Mouse (Mus musculus) heart, embryonic 16.5 days (tissue): ENCODE data around the gene Nfib. TPM values are rescaled to one million over a fixed set of nuclear protein-coding genes. Genes with fewer than 3 reads are reported as not detected.
A peak's percentile ranks its signal among the peaks of the same experiment; 100 is the strongest.

Experiments used
- ATAC-seq: fragments of 200-750 bp; cut with Nextera tagmentation; replicated peaks from 2 replicates; pipeline ENCODE4 v1.8.0; 2017; ENCODE audit warnings: moderate number of reproducible peaks; ENCODE audit not compliant: insufficient read depth, low FRiP score; ENCODE audit errors: extremely low read depth
- H3K27ac ChIP-seq: fragments of 300-500 bp; sonication (generic); 2 replicates; pipeline ENCODE4 v1.5.1; 2014; ENCODE audit warnings: mild to moderate bottlenecking, low read length, control low read depth, moderate library complexity
- H3K27me3 ChIP-seq: fragments of 300-500 bp; sonication (generic); 2 replicates; pipeline ENCODE4 v1.6.1; 2014; ENCODE audit warnings: low read length, mixed read lengths; ENCODE audit not compliant: control insufficient read depth, insufficient read depth
- H3K36me3 ChIP-seq: fragments of 300-500 bp; sonication (generic); 2 replicates; pipeline ENCODE4 v1.6.1; 2014; ENCODE audit not compliant: control insufficient read depth, insufficient read depth
- H3K4me1 ChIP-seq: fragments of 300-500 bp; sonication (generic); 2 replicates; pipeline ENCODE4 v1.6.1; 2014; ENCODE audit warnings: low read length, mixed read lengths; ENCODE audit not compliant: control insufficient read depth, insufficient read depth
- H3K4me2 ChIP-seq: fragments of 300-500 bp; sonication (generic); 2 replicates; pipeline ENCODE4 v1.6.1; 2014; ENCODE audit warnings: low read depth, mild to moderate bottlenecking, control low read depth, low read length
- H3K4me3 ChIP-seq: fragments of 300-500 bp; sonication (generic); 2 replicates; pipeline ENCODE4 v1.5.1; 2014; ENCODE audit warnings: mild to moderate bottlenecking, control low read depth, low read length
- H3K9ac ChIP-seq: fragments of 300-500 bp; sonication (generic); 2 replicates; pipeline ENCODE4 v1.6.1; 2014; ENCODE audit warnings: low read length, control low read depth
- H3K9me3 ChIP-seq: fragments of 300-500 bp; sonication (generic); replicated peaks from 2 replicates; pipeline ENCODE4 v1.6.1; 2016; ENCODE audit warnings: low read length; ENCODE audit not compliant: control insufficient read depth
- WGBS: fragments of 180-500 bp; shearing (Covaris S2); extraction: QIAGEN DNeasy Blood & Tissue Kit; methylation state at CpG from one replicate; pipeline ENCODE4 v1.1.7; 2014; 5-methylcytosine and 5-hydroxymethylcytosine counted together
- polyA plus RNA-seq: library from polyadenylated mRNA; unstranded; fragments of >200 nt; fragmentation: Nextera tagmentation; extraction: Ambion mirVana; gene quantifications from 2 replicates; pipeline ENCODE4 v1.2.1, GENCODE M21; 2015

Gene Nfib
- polyA plus RNA-seq, 1 experiment from 2014 or later = 56.7 TPM

- peak overlapping the region; percentile 64 for H3K9ac ChIP-seq
- H3K27me3 ChIP-seq = no peaks in the 10 kb centered on the region
- H3K4me1 ChIP-seq = peaks cover 23% of the 10 kb centered on the region
- no peak overlapping the region for H3K4me3 ChIP-seq
- H3K4me2 ChIP-seq = peak overlapping the region; percentile 34; the same call in 1 of the 2 replicates
- no peak for ATAC-seq
- H3K27ac ChIP-seq = peak overlapping the region; percentile 89
- H3K9me3 ChIP-seq = no peaks in the 10 kb centered on the region
- WGBS = 36% methylated on average over 11 of the region's 11 CpGs
- peaks cover 15% of the 10 kb centered on the region for H3K36me3 ChIP-seq
These were observed 394.4 kb downstream of the Nfib start for GRCm38 (mm10) chr4:82310924-82311734.

- H3K9ac ChIP-seq = no peak overlapping the region
- H3K9me3 ChIP-seq = no peaks in the 10 kb centered on the region
- WGBS = 57% methylated on average over 6 of the region's 6 CpGs
- H3K4me1 ChIP-seq = peaks cover 24% of the 10 kb centered on the region
- H3K36me3 ChIP-seq = peaks cover 12% of the 10 kb centered on the region
- no peaks in the 10 kb centered on the region for H3K27me3 ChIP-seq
- H3K27ac ChIP-seq = peak overlapping the region; percentile 75
- no peak for ATAC-seq
- H3K4me3 ChIP-seq = no peak overlapping the region
- H3K4me2 ChIP-seq = no peak overlapping the region
These were observed 399.5 kb downstream of the Nfib start for GRCm38 (mm10) chr4:82306045-82306444.

DNA sequence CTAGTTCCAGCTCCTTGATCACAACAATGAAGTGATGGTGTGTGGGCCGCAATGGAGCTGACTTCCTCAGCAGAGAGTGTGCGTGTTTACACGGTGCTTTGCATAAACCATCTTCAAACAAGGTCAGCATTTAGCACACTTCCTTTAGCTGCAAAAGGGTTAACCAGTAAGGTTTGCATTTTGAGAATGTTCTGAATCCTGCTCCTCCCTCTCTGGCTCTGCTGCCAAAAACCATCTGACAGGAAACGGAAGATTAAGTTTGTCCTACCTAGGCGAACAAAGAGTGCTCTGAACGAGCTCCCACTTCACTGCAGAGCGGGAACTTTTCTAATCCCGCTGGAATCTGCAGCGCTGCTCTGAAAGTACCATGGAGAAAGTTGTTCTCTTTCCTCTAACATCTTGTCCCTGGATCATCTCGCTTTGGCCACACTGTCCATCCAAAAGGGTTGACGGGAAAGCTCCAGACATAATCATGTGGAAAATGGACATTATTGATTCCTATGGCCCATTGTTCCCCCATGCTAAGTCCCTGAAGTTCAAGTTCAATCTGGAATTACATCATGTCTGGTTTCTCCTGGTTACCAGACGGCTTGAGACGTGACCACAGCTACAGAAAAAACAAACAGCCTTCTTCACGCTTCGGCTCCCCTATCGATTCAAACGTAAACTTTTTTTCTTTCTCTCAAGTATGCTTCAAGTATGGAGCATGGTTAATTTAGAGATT, 401.2 kb downstream of the Nfib start:
- Histone ChIP-seq H3K9ac (peak overlapping the region; percentile 12), H3K4me3 (no peak overlapping the region), H3K36me3 (peaks cover 14% of the 10 kb centered on the region), H3K4me2 (peak overlapping the region; percentile 45), H3K27ac (peak overlapping the region; percentile 75), H3K4me1 (peaks cover 20% of the 10 kb centered on the region), H3K9me3 (no peaks in the 10 kb centered on the region), H3K27me3 (no peaks in the 10 kb centered on the region)
- 19% methylated on average over 17 of the region's 17 CpGs for WGBS
- peak; percentile 84 for ATAC-seq

DNA sequence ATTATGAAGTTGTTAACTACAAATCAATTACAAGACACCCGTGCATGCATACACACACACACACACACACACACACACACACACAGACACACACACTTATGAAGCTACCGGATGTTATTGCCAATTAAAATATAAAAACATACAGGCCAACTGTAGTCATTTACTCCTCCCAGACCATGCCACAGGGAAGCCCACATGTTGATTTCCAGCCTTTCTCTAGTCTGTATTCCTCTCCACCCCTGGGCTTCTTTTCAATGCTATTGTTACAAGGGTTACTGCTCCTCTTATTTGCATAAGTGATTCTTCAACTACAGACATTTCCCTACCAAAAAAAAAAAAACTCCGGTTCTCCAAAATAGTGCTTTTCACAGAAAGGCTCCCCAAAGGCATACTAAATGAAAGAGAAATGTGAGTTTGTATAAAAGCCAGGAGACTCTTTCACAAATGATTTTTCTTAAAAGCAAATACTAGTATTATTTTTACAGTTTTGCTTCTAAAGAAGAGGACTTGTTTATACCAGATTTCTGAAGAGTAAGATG, 402.1 kb downstream of the Nfib start:
- no peak for ATAC-seq
- no peak overlapping the region for H3K4me2 ChIP-seq
- H3K9ac ChIP-seq = no peak overlapping the region
- peaks cover 9% of the 10 kb centered on the region for H3K36me3 ChIP-seq
- WGBS = 74% methylated on average over 3 of the region's 3 CpGs
- H3K27me3 ChIP-seq = no peaks in the 10 kb centered on the region
- no peaks in the 10 kb centered on the region for H3K9me3 ChIP-seq
- peak overlapping the region; percentile 57; the same call in 1 of the 2 replicates for H3K27ac ChIP-seq
- H3K4me3 ChIP-seq = no peak overlapping the region
- peaks cover 20% of the 10 kb centered on the region for H3K4me1 ChIP-seq

DNA sequence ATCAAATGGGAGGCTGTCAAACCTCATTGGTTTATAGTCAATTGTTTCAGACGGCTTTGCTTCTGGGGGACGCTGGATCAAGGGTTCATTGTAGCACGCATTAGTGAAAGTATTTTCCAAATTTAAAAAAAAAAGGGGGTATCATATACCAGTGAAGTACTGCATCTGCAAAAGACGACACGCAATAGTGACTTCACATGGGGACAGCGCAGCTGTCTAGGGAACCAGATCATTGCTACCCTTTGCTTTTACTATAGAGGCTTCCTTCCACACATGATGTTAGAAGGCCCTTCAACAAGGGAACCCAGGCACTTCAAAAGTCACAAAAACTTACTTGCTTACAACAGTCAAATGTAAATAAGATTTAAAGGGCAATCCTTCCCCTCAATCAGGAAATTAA, 402.6 kb downstream of the Nfib start:
- 88% methylated on average over 6 of the region's 6 CpGs for WGBS
- Histone ChIP-seq H3K27me3 (no peaks in the 10 kb centered on the region), H3K36me3 (peaks cover 4% of the 10 kb centered on the region), H3K4me2 (no peak overlapping the region), H3K4me3 (no peak overlapping the region), H3K4me1 (peaks cover 20% of the 10 kb centered on the region), H3K9me3 (no peaks in the 10 kb centered on the region), H3K27ac (no peak overlapping the region), H3K9ac (no peak overlapping the region)
- no peak for ATAC-seq

GRCm38 (mm10) chr4:82298606-82299005, 406.9 kb downstream of the Nfib start:
- H3K4me2 ChIP-seq = no peak overlapping the region
- H3K4me3 ChIP-seq = no peak overlapping the region
- H3K27me3 ChIP-seq = no peaks in the 10 kb centered on the region
- H3K27ac ChIP-seq = no peak overlapping the region
- no peaks in the 10 kb centered on the region for H3K4me1 ChIP-seq
- 73% methylated on average over 1 of the region's 1 CpGs for WGBS
- H3K36me3 ChIP-seq = peaks cover 12% of the 10 kb centered on the region
- no peak for ATAC-seq
- no peaks in the 10 kb centered on the region for H3K9me3 ChIP-seq
- H3K9ac ChIP-seq = no peak overlapping the region

DNA sequence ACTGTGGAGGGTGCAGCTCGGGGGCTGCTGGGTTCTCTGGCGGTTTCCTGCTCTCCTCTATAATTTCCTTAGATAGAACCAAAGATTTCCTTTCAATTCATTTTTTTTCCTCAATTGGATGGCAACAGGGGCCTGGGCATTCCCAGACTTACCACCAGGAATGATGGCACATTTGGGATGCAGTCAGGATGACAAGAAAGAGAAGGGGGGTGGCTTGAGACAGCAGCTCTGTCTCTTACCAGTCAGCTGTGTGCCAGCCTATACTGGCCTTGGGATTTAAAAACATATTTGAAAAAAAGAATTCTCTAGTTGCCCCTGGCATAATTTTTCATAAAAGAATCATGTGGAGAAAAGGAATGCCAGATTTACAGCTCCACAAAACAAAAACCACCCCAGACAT, 408.0 kb downstream of the Nfib start:
- ATAC-seq = no peak
- H3K36me3 ChIP-seq = peaks cover 14% of the 10 kb centered on the region
- H3K9ac ChIP-seq = no peak overlapping the region
- 88% methylated on average over 2 of the region's 2 CpGs for WGBS
- H3K9me3 ChIP-seq = no peaks in the 10 kb centered on the region
- no peaks in the 10 kb centered on the region for H3K27me3 ChIP-seq
- H3K4me1 ChIP-seq = no peaks in the 10 kb centered on the region
- no peak overlapping the region for H3K4me3 ChIP-seq
- H3K27ac ChIP-seq = no peak overlapping the region
- H3K4me2 ChIP-seq = no peak overlapping the region

- Histone ChIP-seq H3K4me2 (no peak overlapping the region), H3K36me3 (peaks cover 21% of the 10 kb centered on the region)
- 90% methylated on average over 1 of the region's 1 CpGs for WGBS
These were observed 411.5 kb downstream of the Nfib start for GRCm38 (mm10) chr4:82294066-82294465.

More at GRCm38 (mm10) chr4:82294066-82294465, 411.5 kb downstream of the Nfib start:
- no peak for ATAC-seq
- Histone ChIP-seq H3K9me3 (no peaks in the 10 kb centered on the region), H3K4me3 (no peak overlapping the region), H3K4me1 (peaks cover 4% of the 10 kb centered on the region; the same call in 1 of the 2 replicates), H3K27ac (no peak overlapping the region), H3K9ac (no peak overlapping the region), H3K27me3 (no peaks in the 10 kb centered on the region)
